Mouse (Mus musculus): ENCODE measurements around the gene Rnf11. TPM values are rescaled to one million over a fixed set of nuclear protein-coding genes. Genes with fewer than 3 reads are reported as not detected.

Gene Rnf11
- polyA plus RNA-seq, 1 experiment: 27.2 TPM

GRCm38 (mm10) chr4:109420138-109420795, 64.3 kb downstream of the Rnf11 start:
- DNase-seq (ENCODE audit: low read depth in 1 of 2, low spot score in 2 of 2): no peak
- no peaks in the 10 kb centered on the region for H3K36me3 ChIP-seq (ENCODE audit: control insufficient read depth, insufficient read depth, low read length)
- no peak overlapping the region for H3K4me3 ChIP-seq (ENCODE audit: extremely low read depth, insufficient read depth, insufficient read length)
- H3K27ac ChIP-seq (ENCODE audit: insufficient read depth, low read length): no peak overlapping the region
- peak; percentile 12; the same call in 1 of the 2 replicates for TF ChIP-seq CTCF (IDR thresholded peaks at IDR 0.05; ENCODE audit: extremely low read depth, insufficient read depth, insufficient read length, insufficient replicate concordance)
- TF ChIP-seq POLR2A (IDR thresholded peaks at IDR 0.05; ENCODE audit: low read depth, low read length): no peak
- no peaks in the 10 kb centered on the region for H3K27me3 ChIP-seq (ENCODE audit: control insufficient read depth, insufficient read depth, low read length)
- WGBS: 83% methylated on average over 8 of the region's 8 CpGs
- H3K4me1 ChIP-seq (ENCODE audit: control insufficient read depth, insufficient read depth, insufficient read length): no peaks in the 10 kb centered on the region

GRCm38 (mm10) chr4:109419563-109419962, 65.0 kb downstream of the Rnf11 start:
- Histone ChIP-seq H3K36me3 (ENCODE audit: control insufficient read depth, insufficient read depth, low read length) (no peaks in the 10 kb centered on the region), H3K27ac (ENCODE audit: insufficient read depth, low read length) (no peak overlapping the region), H3K4me3 (ENCODE audit: extremely low read depth, insufficient read depth, insufficient read length) (no peak overlapping the region), H3K27me3 (ENCODE audit: control insufficient read depth, insufficient read depth, low read length) (no peaks in the 10 kb centered on the region), H3K4me1 (ENCODE audit: control insufficient read depth, insufficient read depth, insufficient read length) (no peaks in the 10 kb centered on the region)
- no peak for TF ChIP-seq CTCF (IDR thresholded peaks at IDR 0.05; ENCODE audit: extremely low read depth, insufficient read depth, insufficient read length, insufficient replicate concordance)
- no peak for TF ChIP-seq POLR2A (IDR thresholded peaks at IDR 0.05; ENCODE audit: low read depth, low read length)
- DNase-seq (ENCODE audit: low read depth in 1 of 2, low spot score in 2 of 2): no peak
- WGBS: 90% methylated on average over 4 of the region's 4 CpGs

- no peak for DNase-seq (ENCODE audit: low read depth in 1 of 2, low spot score in 2 of 2)
- Histone ChIP-seq H3K4me1 (ENCODE audit: control insufficient read depth, insufficient read depth, insufficient read length) (no peaks in the 10 kb centered on the region), H3K27me3 (ENCODE audit: control insufficient read depth, insufficient read depth, low read length) (no peaks in the 10 kb centered on the region), H3K27ac (ENCODE audit: insufficient read depth, low read length) (no peak overlapping the region), H3K4me3 (ENCODE audit: extremely low read depth, insufficient read depth, insufficient read length) (no peak overlapping the region), H3K36me3 (ENCODE audit: control insufficient read depth, insufficient read depth, low read length) (no peaks in the 10 kb centered on the region)
- 12% methylated on average over 3 of the region's 3 CpGs for WGBS
- TF ChIP-seq POLR2A (IDR thresholded peaks at IDR 0.05; ENCODE audit: low read depth, low read length) (no peak), CTCF (IDR thresholded peaks at IDR 0.05; ENCODE audit: extremely low read depth, insufficient read depth, insufficient read length, insufficient replicate concordance) (no peak)
Observed at GRCm38 (mm10) chr4:109419017-109419416, 65.5 kb downstream of the Rnf11 start.

- no peak for TF ChIP-seq POLR2A (IDR thresholded peaks at IDR 0.05; ENCODE audit: low read depth, low read length)
- no peak for TF ChIP-seq CTCF (IDR thresholded peaks at IDR 0.05; ENCODE audit: extremely low read depth, insufficient read depth, insufficient read length, insufficient replicate concordance)
- Histone ChIP-seq H3K27ac (ENCODE audit: insufficient read depth, low read length) (no peak overlapping the region), H3K27me3 (ENCODE audit: control insufficient read depth, insufficient read depth, low read length) (no peaks in the 10 kb centered on the region), H3K4me3 (ENCODE audit: extremely low read depth, insufficient read depth, insufficient read length) (no peak overlapping the region), H3K36me3 (ENCODE audit: control insufficient read depth, insufficient read depth, low read length) (no peaks in the 10 kb centered on the region), H3K4me1 (ENCODE audit: control insufficient read depth, insufficient read depth, insufficient read length) (no peaks in the 10 kb centered on the region)
- 89% methylated on average over 1 of the region's 1 CpGs for WGBS
- no peak for DNase-seq (ENCODE audit: low read depth in 1 of 2, low spot score in 2 of 2)
Observed at GRCm38 (mm10) chr4:109417998-109418397, 66.5 kb downstream of the Rnf11 start.

GRCm38 (mm10) chr4:109412233-109412632, 72.3 kb downstream of the Rnf11 start:
- no peak for TF ChIP-seq CTCF (IDR thresholded peaks at IDR 0.05; ENCODE audit: extremely low read depth, insufficient read depth, insufficient read length, insufficient replicate concordance)
- no peak for TF ChIP-seq POLR2A (IDR thresholded peaks at IDR 0.05; ENCODE audit: low read depth, low read length)
- WGBS: 79% methylated on average over 5 of the region's 5 CpGs
- no peaks in the 10 kb centered on the region for H3K36me3 ChIP-seq (ENCODE audit: control insufficient read depth, insufficient read depth, low read length)
- no peak overlapping the region for H3K27ac ChIP-seq (ENCODE audit: insufficient read depth, low read length)
- H3K27me3 ChIP-seq (ENCODE audit: control insufficient read depth, insufficient read depth, low read length): 0 out of 2 replicates have a peak, but pooled peaks cover under 1% of the 10 kb centered on the region
- DNase-seq (ENCODE audit: low read depth in 1 of 2, low spot score in 2 of 2): no peak
- no peak overlapping the region for H3K4me3 ChIP-seq (ENCODE audit: extremely low read depth, insufficient read depth, insufficient read length)
- H3K4me1 ChIP-seq (ENCODE audit: control insufficient read depth, insufficient read depth, insufficient read length): no peaks in the 10 kb centered on the region

- 88% methylated on average over 6 of the region's 6 CpGs for WGBS
- no peak for DNase-seq (ENCODE audit: low read depth in 1 of 2, low spot score in 2 of 2)
- H3K36me3 ChIP-seq (ENCODE audit: control insufficient read depth, insufficient read depth, low read length): no peaks in the 10 kb centered on the region
- H3K27ac ChIP-seq (ENCODE audit: insufficient read depth, low read length): no peak overlapping the region; the same call in 1 of the 2 replicates
- no peaks in the 10 kb centered on the region; the same call in 1 of the 2 replicates for H3K4me1 ChIP-seq (ENCODE audit: control insufficient read depth, insufficient read depth, insufficient read length)
- TF ChIP-seq CTCF (IDR thresholded peaks at IDR 0.05; ENCODE audit: extremely low read depth, insufficient read depth, insufficient read length, insufficient replicate concordance) (no peak), POLR2A (IDR thresholded peaks at IDR 0.05; ENCODE audit: low read depth, low read length) (no peak)
- no peak overlapping the region for H3K4me3 ChIP-seq (ENCODE audit: extremely low read depth, insufficient read depth, insufficient read length)
- peaks cover 7% of the 10 kb centered on the region; the same call in 1 of the 2 replicates for H3K27me3 ChIP-seq (ENCODE audit: control insufficient read depth, insufficient read depth, low read length)
Observed at GRCm38 (mm10) chr4:109411377-109411967, 73.1 kb downstream of the Rnf11 start.

Measured in spleen, adult 2 months (tissue).